Mouse (Mus musculus) liver, embryonic 11.5 days (tissue): ENCODE data around the gene Chst10. TPM values are rescaled to one million over a fixed set of nuclear protein-coding genes. Genes with fewer than 3 reads are reported as not detected.

Source experiments
- ATAC-seq: fragments of 200-750 bp; cut with Nextera tagmentation; replicated peaks from 2 replicates; pipeline ENCODE4 v1.8.0; 2017; ENCODE audit warnings: moderate number of reproducible peaks, mild to moderate bottlenecking, moderate TSS enrichment, moderate library complexity; ENCODE audit not compliant: low FRiP score
- DNase-seq: peaks from one replicate; pipeline ENCODE4 v3.0.0-alpha.2; 2017; ENCODE audit warnings: low spot score
- H3K27ac ChIP-seq: fragments of 300-500 bp; sonication (generic); 2 replicates; pipeline ENCODE4 v1.5.1; 2014; ENCODE audit warnings: mild to moderate bottlenecking, low read depth, low read length, control low read depth
- H3K27me3 ChIP-seq: fragments of 300-500 bp; sonication (generic); replicated peaks from 2 replicates; pipeline ENCODE4 v1.6.1; 2014; ENCODE audit warnings: low read length, mixed read lengths; ENCODE audit not compliant: control insufficient read depth, insufficient read depth
- H3K36me3 ChIP-seq: fragments of 300-500 bp; sonication (generic); 2 replicates; pipeline ENCODE4 v1.6.1; 2014; ENCODE audit warnings: mild to moderate bottlenecking, low read length, moderate library complexity, mixed read lengths; ENCODE audit not compliant: control insufficient read depth, insufficient read depth
- H3K4me1 ChIP-seq: fragments of 300-500 bp; sonication (generic); replicated peaks from 2 replicates; pipeline ENCODE4 v1.6.1; 2014; ENCODE audit warnings: low read length, mixed read lengths; ENCODE audit not compliant: control insufficient read depth, insufficient read depth
- H3K4me2 ChIP-seq: fragments of 300-500 bp; sonication (generic); 2 replicates; pipeline ENCODE4 v1.6.1; 2014; ENCODE audit warnings: mild to moderate bottlenecking, control low read depth, moderate library complexity
- H3K4me3 ChIP-seq: fragments of 300-500 bp; sonication (generic); 2 replicates; pipeline ENCODE4 v1.5.1; 2014; ENCODE audit warnings: low read depth, low read length, control low read depth
- H3K9ac ChIP-seq: fragments of 300-500 bp; sonication (generic); 2 replicates; pipeline ENCODE4 v1.6.1; 2014; ENCODE audit warnings: low read depth, low read length, control low read depth
- H3K9me3 ChIP-seq: fragments of 300-500 bp; sonication (generic); 2 replicates; pipeline ENCODE4 v1.6.1; 2016; ENCODE audit warnings: low read length, inconsistent platforms, mixed read lengths; ENCODE audit not compliant: control insufficient read depth
- WGBS: fragments of 180-500 bp; shearing (Covaris S2); extraction: QIAGEN DNeasy Blood & Tissue Kit; methylation state at CpG from one replicate; pipeline ENCODE4 v1.1.7; 2014; 5-methylcytosine and 5-hydroxymethylcytosine counted together
- polyA plus RNA-seq: library from polyadenylated mRNA; unstranded; fragments of >200 nt; fragmentation: Nextera tagmentation; extraction: Ambion mirVana; gene quantifications from 2 replicates; pipeline ENCODE4 v1.2.1, GENCODE M21; 2014

Gene Chst10
- polyA plus RNA-seq, 1 experiment from 2014 or later = 2.9 TPM

DNA sequence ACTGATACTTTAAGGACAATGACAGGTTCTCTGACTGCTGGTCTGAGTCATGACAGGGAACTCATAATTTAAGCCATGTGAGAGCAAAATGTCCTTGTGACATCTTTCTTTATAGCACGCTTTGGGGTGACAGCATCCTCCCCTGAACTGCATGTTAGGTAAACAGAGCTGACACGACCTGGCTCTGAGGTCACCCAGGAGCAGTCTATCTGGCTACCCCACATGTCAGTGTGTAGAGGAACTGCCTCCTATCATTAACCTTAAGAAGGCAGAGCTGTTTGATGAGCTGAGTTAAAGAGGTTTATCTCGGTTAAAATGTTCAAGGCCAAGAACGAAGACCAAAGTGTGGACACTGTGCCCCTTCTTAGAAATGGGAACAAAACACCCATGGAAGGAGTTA is 16.6 kb downstream of the Chst10 start:
- Histone ChIP-seq H3K4me1 (no peaks in the 10 kb centered on the region; the same call in 1 of the 2 replicates), H3K9ac (no peak overlapping the region), H3K27ac (no peak overlapping the region), H3K36me3 (no peaks in the 10 kb centered on the region), H3K9me3 (no peaks in the 10 kb centered on the region), H3K4me2 (no peak overlapping the region), H3K4me3 (no peak overlapping the region), H3K27me3 (no peaks in the 10 kb centered on the region)
- DNase-seq = no peak
- WGBS = 56% methylated on average over 4 of the region's 4 CpGs
- ATAC-seq = no peak; the same call in 1 of the 2 replicates

DNA sequence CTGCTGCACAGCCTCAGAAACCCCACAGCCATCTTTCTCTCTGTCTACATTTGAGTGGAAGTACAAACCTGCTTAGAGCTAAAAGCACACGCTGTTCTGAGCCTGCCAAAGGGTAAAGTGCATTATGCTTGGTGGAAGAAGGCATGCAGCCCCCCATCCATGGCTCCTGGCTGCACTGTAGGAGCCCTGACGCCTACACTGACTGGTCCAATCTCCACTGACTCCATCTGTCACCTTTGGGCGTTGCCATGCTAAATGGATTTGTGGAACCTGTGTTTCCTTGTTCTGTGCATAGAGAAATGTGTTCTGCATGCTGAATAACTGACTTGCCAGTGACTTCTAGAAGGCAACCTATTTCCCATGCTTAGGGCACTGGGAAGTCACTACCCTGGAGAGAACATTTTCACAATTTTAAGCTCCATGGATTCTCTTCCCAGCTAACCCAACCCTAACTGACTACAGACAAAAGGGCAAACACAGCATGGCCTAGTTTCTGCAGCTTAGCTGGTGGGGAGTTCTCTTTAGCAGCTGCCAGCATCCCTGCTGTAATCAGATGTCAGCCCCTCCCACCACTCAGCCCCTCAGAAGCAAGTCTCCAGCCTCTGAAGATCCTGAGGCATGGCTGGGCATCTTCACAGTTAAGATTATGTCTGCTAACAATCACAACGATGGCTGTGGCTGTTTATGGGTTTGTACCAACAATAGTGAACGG is 21.1 kb downstream of the Chst10 start:
- H3K27ac ChIP-seq = no peak overlapping the region
- no peak overlapping the region for H3K9ac ChIP-seq
- WGBS = 45% methylated on average over 5 of the region's 5 CpGs
- H3K4me2 ChIP-seq = no peak overlapping the region
- no peaks in the 10 kb centered on the region for H3K9me3 ChIP-seq
- ATAC-seq (no peak), DNase-seq (no peak)
- H3K4me3 ChIP-seq = no peak overlapping the region
- H3K36me3 ChIP-seq = no peaks in the 10 kb centered on the region
- no peaks in the 10 kb centered on the region for H3K27me3 ChIP-seq
- no peaks in the 10 kb centered on the region for H3K4me1 ChIP-seq

DNA sequence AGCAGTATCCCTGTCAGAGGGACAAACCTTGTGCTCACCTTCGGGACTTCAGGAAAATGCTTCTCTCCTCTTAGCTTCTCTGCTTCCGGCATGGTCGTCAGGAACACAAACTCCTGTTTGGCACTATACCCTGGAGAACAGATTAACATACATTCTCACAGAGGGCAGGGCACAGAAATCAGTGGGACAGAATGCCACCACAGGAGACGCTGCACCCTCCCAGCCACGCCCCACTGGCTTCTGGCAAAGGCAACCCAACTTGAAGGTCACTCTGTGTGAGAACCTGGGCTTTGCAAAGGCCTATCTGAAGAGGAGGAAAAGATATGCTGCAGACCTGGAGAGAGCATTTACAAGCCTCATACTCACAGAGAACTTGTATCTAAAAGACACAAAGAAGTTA is 24.1 kb downstream of the Chst10 start:
- DNase-seq (no peak), ATAC-seq (no peak)
- Histone ChIP-seq H3K4me3 (no peak overlapping the region), H3K4me1 (no peaks in the 10 kb centered on the region), H3K27ac (no peak overlapping the region), H3K4me2 (no peak overlapping the region), H3K9me3 (no peaks in the 10 kb centered on the region), H3K36me3 (no peaks in the 10 kb centered on the region), H3K27me3 (no peaks in the 10 kb centered on the region), H3K9ac (no peak overlapping the region)
- 75% methylated on average over 5 of the region's 5 CpGs for WGBS

DNA sequence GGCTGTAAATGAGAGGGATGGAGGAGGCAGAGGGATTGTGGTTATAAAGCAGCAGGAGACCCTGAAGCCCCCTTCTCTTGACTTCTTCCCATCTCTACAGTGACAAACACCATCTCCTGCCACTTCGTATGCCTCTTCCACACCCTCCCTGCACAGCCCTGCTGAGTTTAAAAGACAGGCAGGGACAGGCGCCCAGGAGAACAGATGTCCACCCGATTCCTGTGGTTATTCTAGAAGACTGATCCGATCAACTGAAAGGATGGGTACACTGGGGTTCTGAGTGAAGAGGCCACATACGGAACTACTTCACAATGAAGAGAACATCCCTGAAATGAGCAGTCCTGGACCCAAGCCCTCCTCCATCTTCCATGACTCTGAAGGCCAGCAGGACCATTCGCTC is 26.1 kb downstream of the Chst10 start:
- H3K4me3 ChIP-seq = no peak overlapping the region
- no peak overlapping the region for H3K27ac ChIP-seq
- H3K4me2 ChIP-seq = no peak overlapping the region
- no peaks in the 10 kb centered on the region for H3K36me3 ChIP-seq
- H3K27me3 ChIP-seq = no peaks in the 10 kb centered on the region
- no peaks in the 10 kb centered on the region for H3K9me3 ChIP-seq
- DNase-seq = no peak
- no peak for ATAC-seq
- H3K4me1 ChIP-seq = no peaks in the 10 kb centered on the region
- WGBS = 81% methylated on average over 6 of the region's 6 CpGs
- H3K9ac ChIP-seq = no peak overlapping the region

DNA sequence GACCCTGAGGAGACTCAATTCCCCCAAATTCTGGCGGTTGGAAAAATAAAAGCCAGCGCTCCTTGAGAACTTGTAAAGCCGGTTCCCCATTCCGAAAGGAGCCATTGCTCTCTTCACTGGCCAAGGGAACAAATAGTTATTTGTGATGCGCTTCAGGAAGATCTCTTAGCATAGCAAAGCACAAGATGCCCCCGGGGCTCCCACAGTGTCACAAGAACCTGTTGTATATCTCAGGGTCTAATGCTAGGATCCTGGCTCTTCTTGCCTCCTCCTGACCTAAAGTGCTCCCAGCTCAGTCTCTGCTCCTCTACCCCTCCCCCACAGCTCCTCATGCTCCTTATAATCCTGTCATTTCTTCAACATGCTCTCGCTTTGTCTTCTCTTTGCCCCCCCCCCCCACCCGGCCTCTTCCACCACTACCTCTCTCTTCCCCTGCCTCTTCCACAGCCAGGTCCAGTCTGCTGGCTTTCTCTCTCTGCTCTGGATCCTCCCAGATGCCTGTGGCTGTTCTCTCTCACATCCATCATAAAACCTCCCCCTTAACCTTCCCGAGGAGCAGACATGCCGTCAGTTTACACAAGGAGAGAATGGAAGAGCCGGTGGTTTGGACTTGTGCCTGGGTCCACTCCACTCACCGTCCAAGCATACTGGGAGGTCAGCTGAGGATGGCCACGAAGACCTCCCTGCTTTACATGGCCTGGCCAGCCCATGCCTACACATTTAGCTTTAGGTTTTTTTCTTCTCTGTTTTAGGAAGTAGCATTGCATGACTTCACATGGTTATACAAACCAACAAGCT is 28.4 kb downstream of the Chst10 start:
- DNase-seq (no peak), ATAC-seq (no peak)
- Histone ChIP-seq H3K27ac (no peak overlapping the region), H3K4me3 (no peak overlapping the region), H3K36me3 (no peaks in the 10 kb centered on the region), H3K9me3 (no peaks in the 10 kb centered on the region), H3K4me1 (no peaks in the 10 kb centered on the region), H3K27me3 (no peaks in the 10 kb centered on the region), H3K9ac (no peak overlapping the region), H3K4me2 (no peak overlapping the region)
- WGBS = 48% methylated on average over 13 of the region's 13 CpGs

DNA sequence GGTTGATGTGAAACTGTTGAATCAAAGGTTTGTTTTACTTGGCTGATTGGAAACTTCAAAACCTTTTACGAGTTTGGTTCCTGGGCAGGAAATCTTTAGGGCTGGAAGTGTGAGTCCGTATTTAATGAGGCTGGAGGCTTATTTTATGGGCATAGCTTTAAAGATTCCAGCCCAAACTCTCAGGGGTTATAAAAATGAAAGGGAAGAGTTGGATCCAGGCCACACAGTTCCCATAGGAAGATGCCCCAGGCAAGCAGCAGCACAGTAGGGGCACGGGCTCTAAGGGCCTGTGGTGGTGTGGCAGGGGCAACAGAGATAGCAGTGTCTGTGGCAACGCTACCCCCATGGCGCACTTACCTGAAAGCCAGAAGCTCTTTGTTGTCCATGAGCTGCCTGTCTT is 31.7 kb downstream of the Chst10 start:
- H3K36me3 ChIP-seq = no peaks in the 10 kb centered on the region
- no peaks in the 10 kb centered on the region for H3K27me3 ChIP-seq
- DNase-seq = no peak
- ATAC-seq = no peak
- H3K9me3 ChIP-seq = no peaks in the 10 kb centered on the region
- no peak overlapping the region for H3K9ac ChIP-seq
- 71% methylated on average over 5 of the region's 5 CpGs for WGBS
- no peak overlapping the region for H3K4me2 ChIP-seq
- no peaks in the 10 kb centered on the region for H3K4me1 ChIP-seq
- no peak overlapping the region for H3K4me3 ChIP-seq
- no peak overlapping the region for H3K27ac ChIP-seq

DNA sequence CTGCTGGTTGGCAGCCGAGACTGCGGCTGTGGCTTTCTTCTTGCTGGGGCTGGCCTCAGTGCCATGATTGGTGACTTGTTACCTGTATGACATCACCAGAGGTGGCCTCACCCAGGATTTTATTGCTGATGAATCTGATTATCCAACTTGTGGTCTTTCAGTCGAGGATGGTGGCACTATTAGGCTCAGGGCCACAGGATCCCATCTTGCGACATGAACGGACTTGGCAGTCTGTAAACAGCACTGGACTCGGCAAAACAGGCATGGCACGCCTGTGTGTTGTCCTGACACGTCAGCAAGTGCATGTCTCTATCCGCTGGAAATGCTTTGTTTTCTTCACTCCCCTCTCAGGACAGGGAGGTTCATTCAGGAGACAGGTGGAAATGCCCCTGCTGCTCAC is 33.6 kb downstream of the Chst10 start:
- no peak overlapping the region for H3K4me2 ChIP-seq
- no peaks in the 10 kb centered on the region for H3K9me3 ChIP-seq
- H3K4me3 ChIP-seq = no peak overlapping the region
- no peak for ATAC-seq
- 78% methylated on average over 9 of the region's 9 CpGs for WGBS
- no peaks in the 10 kb centered on the region for H3K36me3 ChIP-seq
- no peaks in the 10 kb centered on the region for H3K27me3 ChIP-seq
- no peaks in the 10 kb centered on the region for H3K4me1 ChIP-seq
- H3K9ac ChIP-seq = no peak overlapping the region
- no peak for DNase-seq
- no peak overlapping the region for H3K27ac ChIP-seq

DNA sequence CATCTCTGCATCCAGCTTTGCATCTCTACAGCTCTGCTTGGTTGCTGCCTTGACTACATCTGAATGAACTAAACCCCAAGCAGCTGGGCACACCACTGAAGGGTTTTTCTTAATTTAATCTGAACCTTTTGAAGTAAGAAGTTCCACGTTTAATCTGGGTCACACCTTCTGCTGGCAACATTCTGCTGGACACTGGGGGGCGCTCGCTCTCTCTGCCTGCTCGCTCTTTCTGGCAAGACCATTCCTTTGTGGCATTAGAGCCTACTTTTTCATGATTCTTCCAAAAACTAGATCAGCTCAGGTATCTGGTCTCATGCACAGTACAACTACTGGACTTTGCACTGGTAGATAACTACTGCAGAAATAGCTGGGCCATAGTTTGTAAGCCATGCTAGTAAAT is 35.7 kb downstream of the Chst10 start:
- Histone ChIP-seq H3K9me3 (no peaks in the 10 kb centered on the region), H3K9ac (no peak overlapping the region), H3K27me3 (no peaks in the 10 kb centered on the region), H3K36me3 (no peaks in the 10 kb centered on the region), H3K4me1 (no peaks in the 10 kb centered on the region), H3K4me3 (no peak overlapping the region), H3K27ac (no peak overlapping the region), H3K4me2 (no peak overlapping the region)
- DNase-seq (no peak), ATAC-seq (no peak)
- 9% methylated on average over 4 of the region's 4 CpGs for WGBS
